Mouse (Mus musculus) kidney, postnatal 0 days (tissue): ENCODE measurements around the gene Ifitm2. TPM values are rescaled to one million over a fixed set of nuclear protein-coding genes. Genes with fewer than 3 reads are reported as not detected.

ENCODE experiments used
- ATAC-seq: fragments of 200-750 bp; cut with Nextera tagmentation; replicated peaks from 2 replicates; pipeline ENCODE4 v1.8.0; 2017; ENCODE audit warnings: low read depth, moderate number of reproducible peaks, moderate TSS enrichment, moderate library complexity; ENCODE audit not compliant: low FRiP score
- DNase-seq: peaks from one replicate; pipeline ENCODE4 v3.0.0-alpha.2; 2016; ENCODE audit warnings: low spot score
- H3K27ac ChIP-seq: fragments of 300-500 bp; sonication (generic); 2 replicates; pipeline ENCODE4 v1.5.1; 2014; ENCODE audit warnings: mild to moderate bottlenecking
- H3K27me3 ChIP-seq: fragments of 300-500 bp; sonication (generic); 2 replicates; pipeline ENCODE4 v1.6.1; 2014; ENCODE audit warnings: low read length, mixed read lengths; ENCODE audit not compliant: insufficient read depth
- H3K36me3 ChIP-seq: fragments of 300-500 bp; sonication (generic); 2 replicates; pipeline ENCODE4 v1.6.1; 2014; ENCODE audit warnings: low read length, mixed read lengths; ENCODE audit not compliant: insufficient read depth
- H3K4me1 ChIP-seq: fragments of 300-500 bp; sonication (generic); replicated peaks from 2 replicates; pipeline ENCODE4 v1.6.1; 2014; ENCODE audit warnings: antibody characterized with exemption, low read length, mixed read lengths; ENCODE audit not compliant: insufficient read depth
- H3K4me2 ChIP-seq: fragments of 300-500 bp; sonication (generic); 2 replicates; pipeline ENCODE4 v1.6.1; 2014; ENCODE audit warnings: mild to moderate bottlenecking, low read length, moderate library complexity, mixed read lengths
- H3K4me3 ChIP-seq: fragments of 300-500 bp; sonication (generic); replicated peaks from 2 replicates; pipeline ENCODE4 v1.5.1; 2014; ENCODE audit warnings: low read depth, low read length
- H3K9ac ChIP-seq: fragments of 300-500 bp; sonication (generic); 2 replicates; pipeline ENCODE4 v1.6.1; 2014; ENCODE audit warnings: low read depth, low read length
- H3K9me3 ChIP-seq: fragments of 300-500 bp; sonication (generic); replicated peaks from 2 replicates; pipeline ENCODE4 v1.6.1; 2016; ENCODE audit warnings: low read length, inconsistent platforms, mixed read lengths
- CTCF ChIP-seq: IDR thresholded peaks from 2 replicates; pipeline ENCODE4 v1.5.1; 2016; ENCODE audit warnings: antibody characterized with exemption, low read depth, mild to moderate bottlenecking, moderate library complexity
- WGBS: fragments of 180-500 bp; shearing (Covaris S2); extraction: QIAGEN DNeasy Blood & Tissue Kit; methylation state at CpG from one replicate; pipeline ENCODE4 v1.1.7; 2014; 5-methylcytosine and 5-hydroxymethylcytosine counted together
- polyA plus RNA-seq: library from polyadenylated mRNA; unstranded; fragments of >200 nt; fragmentation: Nextera tagmentation; extraction: Ambion mirVana; gene quantifications from 2 replicates; pipeline ENCODE4 v1.2.1, GENCODE M21; 2015

Gene Ifitm2
- polyA plus RNA-seq, 1 experiment from 2014 or later = 1,251 TPM

- H3K9me3 ChIP-seq = no peaks in the 10 kb centered on the region
- ATAC-seq (no peak), DNase-seq (no peak)
- H3K9ac ChIP-seq = no peak overlapping the region
- no peak overlapping the region for H3K4me3 ChIP-seq
- no peak overlapping the region for H3K27ac ChIP-seq
- no peak overlapping the region for H3K4me2 ChIP-seq
- no peaks in the 10 kb centered on the region for H3K27me3 ChIP-seq
- 84% methylated on average over 5 of the region's 5 CpGs for WGBS
- no peaks in the 10 kb centered on the region for H3K36me3 ChIP-seq
- H3K4me1 ChIP-seq = 0 out of 2 replicates have a peak, but pooled peaks cover 7% of the 10 kb centered on the region
- TF ChIP-seq CTCF = no peak
Measured at GRCm38 (mm10) chr7:140960026-140960425, 4.2 kb upstream of the Ifitm2 start.

- H3K27me3 ChIP-seq = no peaks in the 10 kb centered on the region
- no peaks in the 10 kb centered on the region for H3K36me3 ChIP-seq
- ATAC-seq = no peak
- WGBS = 7% methylated on average over 9 of the region's 9 CpGs
- H3K27ac ChIP-seq = no peak overlapping the region
- H3K4me1 ChIP-seq = 0 out of 2 replicates have a peak, but pooled peaks cover 10% of the 10 kb centered on the region
- peak; percentile 70 for TF ChIP-seq CTCF
- peak; percentile 78 for DNase-seq
- H3K4me2 ChIP-seq = no peak overlapping the region
- H3K9me3 ChIP-seq = no peaks in the 10 kb centered on the region
- no peak overlapping the region for H3K9ac ChIP-seq
- no peak overlapping the region for H3K4me3 ChIP-seq
Measured at GRCm38 (mm10) chr7:140959181-140959901, 3.6 kb upstream of the Ifitm2 start.

- WGBS = 41% methylated on average over 6 of the region's 6 CpGs
- Histone ChIP-seq H3K4me3 (no peak overlapping the region), H3K4me2 (peak overlapping the region; percentile 64; the same call in 1 of the 2 replicates), H3K27me3 (no peaks in the 10 kb centered on the region), H3K9ac (no peak overlapping the region), H3K27ac (peak overlapping the region; percentile 92), H3K9me3 (no peaks in the 10 kb centered on the region), H3K36me3 (no peaks in the 10 kb centered on the region), H3K4me1 (peaks cover 20% of the 10 kb centered on the region; the same call in 1 of the 2 replicates)
- ATAC-seq (no peak), DNase-seq (no peak)
- no peak for TF ChIP-seq CTCF
Measured at GRCm38 (mm10) chr7:140956556-140956869, 726 bp upstream of the Ifitm2 start.

- Histone ChIP-seq H3K9ac (peak overlapping the region; percentile 65), H3K4me3 (peak overlapping the region; percentile 56), H3K4me1 (peaks cover 30% of the 10 kb centered on the region), H3K4me2 (peak overlapping the region; percentile 64), H3K9me3 (no peaks in the 10 kb centered on the region), H3K36me3 (no peaks in the 10 kb centered on the region), H3K27me3 (no peaks in the 10 kb centered on the region), H3K27ac (peak overlapping the region; percentile 92)
- 2% methylated on average over 17 of the region's 17 CpGs for WGBS
- peak; percentile 38 for ATAC-seq
- TF ChIP-seq CTCF = no peak
- peak; percentile 44 for DNase-seq
Measured at GRCm38 (mm10) chr7:140955342-140955741, 445 bp downstream of the Ifitm2 start.

GRCm38 (mm10) chr7:140954733-140955071 is 1.1 kb downstream of the Ifitm2 start:
- TF ChIP-seq CTCF = no peak
- Histone ChIP-seq H3K9ac (peak overlapping the region; percentile 65), H3K27me3 (no peaks in the 10 kb centered on the region), H3K4me2 (peak overlapping the region; percentile 64), H3K9me3 (no peaks in the 10 kb centered on the region), H3K27ac (no peak overlapping the region), H3K4me1 (peaks cover 32% of the 10 kb centered on the region), H3K4me3 (peak overlapping the region; percentile 56), H3K36me3 (no peaks in the 10 kb centered on the region)
- no peak for ATAC-seq
- WGBS = 6% methylated on average over 9 of the region's 9 CpGs
- no peak for DNase-seq

GRCm38 (mm10) chr7:140953800-140954732 is 1.7 kb downstream of the Ifitm2 start:
- H3K27me3 ChIP-seq = no peaks in the 10 kb centered on the region
- ATAC-seq (no peak), DNase-seq (no peak)
- 0 out of 2 replicates have a peak, but pooled peaks cover 2% of the 10 kb centered on the region for H3K36me3 ChIP-seq
- no peak overlapping the region for H3K27ac ChIP-seq
- WGBS = 43% methylated on average over 15 of the region's 15 CpGs
- peaks cover 32% of the 10 kb centered on the region for H3K4me1 ChIP-seq
- peak overlapping the region; percentile 56 for H3K4me3 ChIP-seq
- H3K4me2 ChIP-seq = peak overlapping the region; percentile 64
- H3K9ac ChIP-seq = peak overlapping the region; percentile 65; the same call in 1 of the 2 replicates
- H3K9me3 ChIP-seq = no peaks in the 10 kb centered on the region
- no peak for TF ChIP-seq CTCF
